Mouse (Mus musculus): ENCODE measurements around the gene Nr2c2ap. TPM values are rescaled to one million over a fixed set of nuclear protein-coding genes. Genes with fewer than 3 reads are reported as not detected.

Gene Nr2c2ap
- 10 to 100 TPM; 17.7 to 21.5 TPM for total RNA-seq (2021)
- long read RNA-seq, experiment 1, transcript Nr2c2ap-201 (5 exons, 1,161 nt) = major isoform, 13 of 47 reads
- long read RNA-seq, experiment 1, partial matches to known transcripts = 6 of 47 reads
- long read RNA-seq, experiment 1, other reads (novel, unspliced or antisense) = 24 of 47 reads
- long read RNA-seq, experiment 2, partial matches to known transcripts = 1 of 17 reads
- long read RNA-seq, experiment 2, other reads (novel, unspliced or antisense) = 8 of 17 reads

DNA sequence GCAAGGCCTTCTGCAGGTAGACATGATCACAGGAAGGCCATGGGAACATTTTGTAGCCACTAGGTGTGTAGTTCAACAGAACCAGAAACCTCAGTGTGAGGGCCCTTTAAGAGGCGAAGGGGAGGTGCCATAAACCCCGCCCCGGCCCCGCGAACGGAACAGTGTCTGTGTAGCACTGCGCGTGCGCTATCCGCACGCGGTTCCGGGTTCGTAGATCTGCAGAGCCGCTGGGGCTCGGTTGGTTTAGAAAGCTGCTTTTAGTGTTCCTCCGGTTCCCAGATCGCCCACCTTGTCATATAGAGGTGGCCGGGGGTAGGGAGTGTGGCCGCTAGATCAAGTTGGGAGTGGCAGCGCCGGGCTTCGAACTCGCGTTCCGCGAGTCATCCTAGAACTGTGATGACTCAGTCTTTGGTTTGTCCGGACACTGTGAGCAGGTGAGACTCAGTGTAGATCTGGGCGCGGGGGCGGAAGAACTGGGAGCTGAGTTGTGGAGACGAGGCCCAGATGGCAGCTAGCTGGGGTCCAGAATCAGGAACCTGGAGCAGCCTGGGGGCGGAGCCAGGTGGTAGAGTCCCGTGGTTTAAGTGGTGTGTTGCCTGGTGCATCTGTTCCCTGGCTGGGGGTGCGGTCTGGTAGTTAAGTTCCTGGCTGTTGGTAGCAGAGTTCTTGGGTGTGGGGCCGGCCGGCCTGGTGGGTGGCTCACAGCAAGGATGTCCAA, at the start of gene Nr2c2ap:
Gene Nr2c2ap (plus strand): TSS at position 168 of the 718 bp plus-strand sequence.
- peak; percentile 88 to 94 for DNase-seq

DNA sequence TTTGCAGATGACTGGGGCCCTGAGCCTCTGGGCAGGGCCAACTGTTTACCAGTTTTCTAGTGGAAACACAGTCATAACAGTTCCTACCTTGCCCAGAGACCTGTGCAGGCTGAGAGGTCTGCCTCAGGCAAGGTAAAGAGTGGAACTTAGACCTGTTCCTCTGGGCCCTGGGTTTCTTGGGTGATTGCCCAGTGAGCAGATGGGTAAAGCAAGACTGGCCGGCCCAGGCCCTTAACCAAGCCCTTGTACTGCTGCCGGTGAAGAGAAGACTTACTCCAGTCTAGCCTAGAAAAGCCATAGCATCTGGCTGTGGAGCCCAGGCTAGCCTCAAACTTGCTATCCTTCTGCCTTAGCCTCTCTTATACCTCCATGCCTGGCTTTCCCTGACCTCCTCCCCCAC, 49.2 kb upstream of the Nr2c2ap start:
- no peak for DNase-seq

DNA sequence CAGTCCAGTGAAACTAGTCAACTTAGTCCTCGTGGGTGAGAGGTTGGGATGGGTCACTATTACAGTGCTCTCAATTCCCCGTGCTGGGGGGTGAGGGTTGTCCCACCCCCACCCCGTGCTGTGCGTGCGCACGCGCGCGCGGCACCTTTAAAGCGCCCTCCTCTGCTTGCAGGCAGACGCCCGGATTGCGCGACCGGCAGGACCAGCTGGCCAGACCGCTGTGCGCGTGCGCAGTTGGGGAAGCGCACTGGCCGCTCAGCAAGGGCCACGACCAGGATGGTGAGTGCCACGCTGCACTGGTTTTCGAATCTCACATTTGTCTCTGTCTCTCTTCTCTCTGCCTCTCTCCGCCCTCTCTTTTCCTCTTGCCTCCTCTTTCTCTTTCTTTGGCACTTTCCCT, 47.8 kb upstream of the Nr2c2ap start, which contains the start of gene Hapln4:
Gene Hapln4 (plus strand): TSS at position 173 of the 400 bp plus-strand sequence.
- peak; percentile 76 to 80 for DNase-seq

DNA sequence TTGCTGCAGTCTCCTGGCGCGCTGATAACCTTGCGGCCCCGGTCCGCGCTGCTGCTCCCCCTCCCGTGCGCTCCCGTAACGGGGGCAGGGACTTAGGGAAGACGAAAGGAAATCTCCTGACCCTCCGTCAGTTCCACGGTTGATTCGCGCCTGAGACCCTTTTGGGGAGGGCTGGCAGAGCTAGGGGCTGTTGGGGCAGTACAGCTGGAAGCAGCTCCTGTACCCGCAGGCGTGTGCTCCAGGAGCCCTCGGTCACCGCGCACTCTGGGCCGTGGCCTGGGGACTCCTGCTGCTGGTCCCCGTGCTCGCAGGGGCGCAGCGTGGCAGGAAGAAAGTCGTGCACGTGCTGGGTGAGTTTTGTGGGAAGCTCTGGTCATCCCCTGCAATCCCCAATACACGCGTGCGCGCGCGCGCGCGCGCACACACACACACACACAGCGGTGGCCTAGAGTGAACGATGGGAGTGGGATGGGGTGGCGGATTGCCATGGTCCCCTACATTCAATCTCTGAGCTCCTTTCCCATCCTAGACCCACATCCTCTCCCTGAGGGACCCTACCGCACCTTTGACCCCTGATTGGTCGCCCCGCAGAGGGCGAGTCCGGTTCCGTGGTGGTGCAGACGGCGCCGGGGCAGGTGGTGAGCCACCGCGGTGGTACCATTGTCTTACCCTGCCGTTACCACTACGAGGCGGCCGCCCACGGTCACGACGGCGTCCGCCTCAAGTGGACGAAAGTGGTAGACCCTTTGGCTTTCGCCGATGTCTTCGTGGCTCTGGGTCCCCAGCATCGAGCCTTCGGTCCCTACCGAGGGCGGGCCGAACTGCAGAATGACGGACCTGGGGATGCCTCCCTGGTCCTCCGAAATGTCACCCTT, 46.7 kb upstream of the Nr2c2ap start:
- DNase-seq = peak in 1 of 2 experiments; percentile 11

DNA sequence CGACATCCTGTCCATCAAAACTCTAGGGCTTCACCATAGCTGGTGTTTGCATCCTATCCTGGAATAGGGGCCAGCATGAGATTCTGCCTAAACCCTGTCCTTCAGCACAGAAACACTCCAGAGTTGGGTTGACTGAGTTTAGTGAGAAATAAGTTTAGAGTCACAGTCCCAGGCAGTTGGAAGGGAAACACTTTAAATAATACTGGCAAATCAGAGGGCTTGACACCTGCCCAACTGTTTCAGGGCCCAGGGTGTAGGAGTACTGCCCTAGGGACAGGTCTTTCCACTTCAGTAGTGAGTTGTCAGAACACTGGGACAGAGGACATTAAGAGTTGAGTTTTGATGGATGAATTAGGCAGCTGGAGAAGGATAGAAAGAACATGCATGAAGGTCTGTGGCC, 45.0 kb upstream of the Nr2c2ap start:
- DNase-seq = no peak

DNA sequence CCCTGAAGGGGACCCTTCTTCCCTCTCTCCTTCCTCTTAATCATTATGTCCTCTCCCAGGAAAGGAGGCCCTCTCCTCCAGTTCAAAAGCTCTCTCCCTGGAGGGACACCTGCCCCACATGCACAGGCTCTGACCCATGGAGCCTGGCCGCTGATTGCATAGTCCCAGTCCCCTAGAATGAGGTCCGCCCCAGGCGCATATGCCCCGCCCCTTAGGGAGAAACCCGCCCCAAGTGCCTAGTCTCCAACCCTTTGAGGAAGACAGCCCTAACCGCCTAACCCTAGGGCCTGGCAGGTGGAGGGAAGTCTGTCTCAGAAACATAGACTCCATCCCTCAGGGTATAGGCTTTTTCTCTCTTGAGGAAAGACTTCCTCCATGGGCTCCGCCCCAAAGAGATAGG, 43.9 kb upstream of the Nr2c2ap start:
- DNase-seq = peak in 1 of 2 experiments; percentile 18

DNA sequence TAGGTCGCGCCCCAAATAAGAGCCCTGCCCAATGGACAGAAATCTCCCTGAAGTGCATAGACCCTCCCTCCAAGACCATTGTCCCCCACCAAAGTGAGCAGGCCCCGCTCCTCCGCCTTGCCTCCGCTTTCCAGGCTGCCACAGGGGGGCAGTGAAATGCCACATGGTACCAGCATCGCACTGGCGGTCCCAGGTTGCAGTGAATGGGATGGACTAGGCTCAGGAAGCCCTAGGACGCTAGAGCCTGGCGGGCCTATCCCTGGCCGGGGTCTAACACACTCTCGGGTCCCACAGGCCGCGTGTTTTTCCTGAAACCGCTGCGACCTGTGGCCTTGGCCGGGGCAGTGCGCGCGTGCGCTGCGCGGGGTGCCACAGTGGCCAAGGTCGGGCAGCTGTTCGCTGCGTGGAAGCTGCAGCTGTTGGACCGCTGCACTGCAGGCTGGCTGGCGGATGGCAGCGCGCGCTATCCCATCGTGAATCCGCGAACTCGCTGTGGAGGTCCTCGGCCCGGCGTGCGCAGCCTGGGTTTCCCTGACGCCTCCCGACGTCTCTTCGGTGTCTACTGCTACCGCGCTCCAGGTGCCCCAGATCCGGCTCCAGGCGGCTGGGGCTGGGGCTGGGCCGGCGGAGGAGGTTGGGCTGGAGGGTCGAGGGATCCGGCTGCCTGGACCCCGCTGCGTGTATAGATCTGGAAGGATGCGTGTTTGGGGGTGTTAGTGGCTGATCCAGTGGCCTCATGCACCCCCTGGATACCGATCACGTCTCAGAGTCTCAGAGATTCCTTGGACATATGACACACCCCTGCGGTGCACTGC, 43.1 kb upstream of the Nr2c2ap start:
- peak; percentile 48 to 65 for DNase-seq

DNA sequence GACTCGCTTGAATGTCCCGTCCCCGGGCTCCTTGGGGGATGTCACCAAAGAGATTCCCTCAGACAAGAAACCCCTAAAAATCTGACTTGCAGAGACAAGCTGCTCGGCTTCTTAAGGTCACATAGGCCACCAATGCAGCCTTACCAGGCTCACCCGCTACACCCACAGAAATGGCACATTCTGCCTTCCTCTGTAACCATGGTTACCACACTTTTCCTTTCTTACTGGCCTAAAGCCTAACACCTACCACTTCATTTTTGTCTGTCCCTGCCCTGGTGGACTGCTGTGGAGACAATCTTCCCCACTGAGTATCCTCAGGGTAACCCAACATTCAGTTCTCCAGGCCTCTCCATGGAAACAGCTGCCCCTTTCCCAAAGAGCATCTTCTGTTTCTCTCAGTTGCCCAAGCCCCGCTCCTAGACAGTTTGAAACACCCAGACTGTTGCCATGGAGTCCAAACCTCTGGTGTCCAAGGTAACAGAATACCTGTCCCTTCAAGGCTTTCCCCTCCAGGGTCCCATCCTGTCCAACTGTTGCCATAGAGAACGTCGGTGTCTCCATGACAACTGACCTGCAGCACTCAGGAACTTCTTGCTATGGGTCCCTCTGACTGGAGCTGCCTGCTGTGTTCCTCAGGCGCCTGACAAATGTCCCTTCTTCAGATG, 41.7 kb upstream of the Nr2c2ap start:
- no peak for DNase-seq

DNA sequence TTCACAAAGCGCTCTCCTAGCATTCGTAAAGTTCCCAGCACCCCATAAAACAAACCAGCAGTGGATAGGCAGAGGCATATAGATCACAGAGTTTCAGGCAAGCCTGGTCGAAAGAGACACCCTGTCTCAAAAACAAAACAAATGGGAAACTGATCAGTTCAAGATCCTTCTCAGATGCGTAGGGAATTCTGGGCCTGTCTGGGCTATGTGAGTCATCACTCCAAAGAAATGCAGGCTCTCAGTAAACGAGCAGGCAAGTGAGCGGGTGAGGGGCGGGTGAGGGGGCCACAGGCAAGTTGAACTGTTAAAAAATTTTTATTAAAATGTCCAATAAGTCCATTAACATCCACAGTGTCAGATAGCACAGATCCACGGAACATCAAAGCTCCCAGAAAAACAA, 38.3 kb upstream of the Nr2c2ap start:
- no peak for DNase-seq

DNA sequence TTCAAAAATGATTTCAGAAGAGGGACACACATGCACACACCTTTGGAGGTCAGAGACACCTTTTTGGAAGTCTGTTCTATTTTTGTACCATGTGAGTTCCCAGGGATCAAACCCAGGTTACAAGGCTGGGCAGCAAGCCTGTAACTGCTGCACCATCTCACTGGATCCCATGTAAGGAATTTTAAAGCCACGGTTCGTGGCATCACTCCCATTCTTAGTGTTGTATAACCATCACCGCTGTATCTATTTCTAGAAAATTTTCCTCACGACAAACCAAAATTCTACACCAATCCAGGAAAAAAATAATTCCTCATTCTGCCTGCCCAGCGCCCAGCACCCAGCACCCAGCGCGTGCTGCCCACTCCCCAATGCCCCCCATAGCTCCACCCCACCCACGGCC, 31.9 kb upstream of the Nr2c2ap start:
- no peak for DNase-seq

DNA sequence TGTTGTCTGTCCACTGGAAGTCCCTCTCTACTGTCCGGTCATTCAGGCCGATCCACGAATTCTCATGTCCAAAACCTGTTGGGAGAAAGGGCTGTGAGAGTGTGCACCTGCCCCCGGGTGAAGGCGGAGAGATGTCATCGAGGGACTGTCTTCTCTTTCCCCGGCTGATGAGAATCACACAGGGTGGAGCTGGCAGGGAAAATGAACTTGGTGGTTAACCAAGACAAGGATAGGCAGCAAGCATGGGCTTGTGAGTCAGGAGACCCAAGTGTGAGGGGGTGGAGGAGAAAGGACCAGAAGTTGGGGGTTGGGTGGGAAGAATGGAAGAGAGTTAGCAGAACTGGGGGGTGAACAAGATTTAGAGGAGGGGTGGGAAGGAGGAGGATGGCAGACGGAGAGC, 30.9 kb upstream of the Nr2c2ap start:
- no peak for DNase-seq

DNA sequence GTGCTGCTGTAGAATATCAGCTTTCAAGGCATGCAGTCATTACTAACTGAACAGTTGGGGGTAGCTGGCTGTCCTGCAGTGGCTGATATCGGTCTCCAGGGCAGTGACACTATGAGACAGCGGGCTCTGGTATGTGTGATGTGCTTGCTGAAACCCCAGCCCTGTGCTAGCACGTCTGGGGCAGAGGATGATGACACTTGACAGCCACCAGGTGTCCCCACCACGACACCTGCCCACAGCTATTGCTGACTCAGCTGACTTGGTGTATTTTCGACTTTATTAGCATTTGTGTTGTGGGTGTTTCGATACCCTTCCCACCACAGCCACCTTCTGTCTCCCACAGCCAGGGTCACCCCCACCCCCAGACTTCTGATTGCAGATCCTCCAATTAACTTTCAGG, 26.6 kb upstream of the Nr2c2ap start:
- peak; percentile 25 to 60 for DNase-seq

DNA sequence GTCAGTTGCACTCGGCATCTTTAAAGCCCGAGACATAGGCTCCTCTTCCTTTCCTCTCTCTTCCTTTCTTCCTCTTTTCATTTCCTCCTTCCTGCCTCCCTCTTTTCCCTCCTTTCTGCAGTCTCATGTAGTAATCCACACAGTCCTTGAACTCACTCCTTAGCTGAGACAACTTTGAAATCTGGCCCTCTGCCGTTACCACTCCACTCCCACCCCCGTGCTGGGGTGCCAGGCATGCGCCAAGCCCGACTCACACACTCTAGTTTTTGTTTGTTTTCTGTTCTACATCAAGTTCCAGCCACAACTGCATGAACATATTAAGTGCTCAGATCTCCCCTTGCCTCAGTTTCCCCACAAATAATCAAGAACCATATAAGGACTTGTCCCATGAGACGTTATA, 26.2 kb upstream of the Nr2c2ap start:
- DNase-seq = no peak

DNA sequence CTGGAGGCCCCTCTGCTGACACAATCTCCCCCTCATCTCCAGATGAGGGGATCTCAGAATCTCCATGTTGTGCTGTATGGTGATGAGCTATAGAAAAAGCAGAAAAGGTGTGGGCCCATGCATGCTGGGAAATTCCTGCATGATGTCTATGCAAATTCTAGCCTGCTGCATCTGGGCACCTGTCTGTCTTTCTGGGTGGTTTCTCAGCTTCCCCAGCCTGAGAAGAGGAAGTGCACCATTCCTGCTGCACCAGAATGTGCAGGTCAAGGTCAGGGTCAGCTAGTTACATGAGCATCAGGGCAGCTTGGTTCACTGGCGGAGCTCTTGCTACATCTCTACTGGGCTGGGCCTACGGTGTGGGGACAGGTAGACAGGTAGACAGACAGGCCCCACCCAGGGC, 20.7 kb upstream of the Nr2c2ap start:
- no peak for DNase-seq

DNA sequence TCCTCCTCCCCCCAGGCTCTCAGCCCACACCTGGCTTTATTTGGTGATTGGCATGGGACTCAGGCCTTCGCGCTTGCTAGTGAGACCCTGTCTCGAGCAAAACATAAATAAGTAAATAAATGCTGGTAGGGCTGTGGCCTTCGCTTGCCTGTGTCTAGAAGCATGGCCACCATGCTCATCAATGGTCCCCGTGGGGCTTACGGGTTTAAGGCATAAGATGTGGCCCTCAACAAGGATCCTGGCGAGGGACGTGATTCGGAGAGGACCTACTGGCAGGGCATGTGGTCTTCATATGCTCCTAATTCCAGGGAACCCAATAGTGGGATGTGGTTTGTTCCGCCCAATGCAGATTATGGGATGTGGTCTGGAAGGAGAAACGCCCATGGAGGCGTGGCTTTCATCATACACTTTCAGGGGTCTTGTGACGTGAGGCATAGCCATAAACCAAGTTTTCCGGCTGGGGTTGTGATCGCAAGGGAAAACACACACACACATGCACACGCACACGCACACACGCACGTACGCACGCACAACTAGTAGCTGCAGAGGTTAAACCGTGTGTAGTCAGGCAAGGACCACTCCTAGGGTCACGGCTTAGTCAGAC, 19.8 kb upstream of the Nr2c2ap start:
- DNase-seq = no peak

DNA sequence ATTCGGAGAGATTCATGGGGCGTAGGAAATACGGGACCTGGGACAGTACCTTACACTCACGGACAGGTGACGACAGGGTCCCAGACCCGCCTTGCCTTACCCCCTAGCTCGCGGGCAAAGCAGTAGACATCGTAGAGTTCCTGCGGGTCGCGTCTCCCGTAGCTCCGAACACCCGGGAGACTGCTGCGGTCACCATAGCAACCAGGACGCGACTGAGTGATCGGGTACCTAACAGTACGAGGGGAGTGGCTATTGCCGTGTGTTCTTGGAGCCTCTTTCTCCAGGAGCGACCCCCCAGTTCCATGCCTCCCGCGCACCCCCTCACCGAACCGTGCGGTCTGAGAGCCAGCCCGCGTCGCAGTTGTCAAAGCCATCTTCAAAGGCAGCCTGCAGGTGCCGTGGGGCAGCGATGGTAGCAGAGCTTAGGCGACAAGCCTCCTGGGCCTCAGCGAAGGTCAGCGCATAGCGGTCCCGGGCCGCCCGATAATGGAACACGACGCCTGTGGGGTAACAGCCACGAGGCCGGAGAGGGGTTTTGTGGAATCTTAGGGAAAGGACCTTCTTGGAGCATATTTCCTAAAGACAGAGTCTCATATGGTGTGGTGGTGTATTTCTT, 18.6 kb upstream of the Nr2c2ap start:
- peak in 1 of 2 experiments; percentile 16 for DNase-seq

DNA sequence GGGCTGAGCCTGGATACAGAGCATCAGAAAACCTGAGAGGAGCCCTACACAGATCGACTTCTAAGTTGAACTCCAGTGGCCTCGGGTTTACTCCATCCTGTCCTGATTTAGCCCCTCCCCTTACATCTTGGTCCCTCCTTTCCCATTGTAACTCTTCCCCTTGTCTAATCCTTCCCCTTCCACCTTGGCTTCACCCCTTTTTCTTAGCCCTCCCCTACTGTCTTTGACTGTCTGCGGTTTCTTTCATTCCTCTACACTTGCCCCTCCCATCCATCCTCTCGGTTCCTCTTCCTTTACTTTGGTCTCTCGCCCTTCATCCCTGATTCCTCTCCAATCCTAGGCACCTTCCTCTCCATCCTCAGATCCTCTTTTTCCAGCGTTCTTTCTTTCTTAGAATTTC, 16.6 kb upstream of the Nr2c2ap start:
- DNase-seq = no peak

DNA sequence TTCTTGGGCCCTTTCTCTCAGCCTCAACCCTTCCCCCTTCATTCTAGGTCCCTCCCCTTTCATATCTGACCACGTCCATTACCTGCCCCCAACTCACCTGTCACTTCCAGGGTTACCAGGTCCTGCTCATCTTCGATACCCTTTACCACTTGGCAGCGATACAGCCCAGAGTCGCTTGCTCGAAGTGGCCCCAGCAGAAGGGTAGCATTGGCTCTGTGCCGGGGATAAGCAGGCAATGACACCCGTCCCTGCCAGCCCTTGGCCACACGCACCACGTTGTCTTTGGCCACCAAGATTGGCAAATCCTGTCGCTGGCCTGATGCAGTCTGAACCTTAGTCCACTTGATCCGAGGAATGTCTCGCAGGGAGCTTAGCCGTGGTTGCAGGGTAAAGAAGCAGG, 16.2 kb upstream of the Nr2c2ap start:
- peak in 1 of 2 experiments; percentile 36 for DNase-seq

DNA sequence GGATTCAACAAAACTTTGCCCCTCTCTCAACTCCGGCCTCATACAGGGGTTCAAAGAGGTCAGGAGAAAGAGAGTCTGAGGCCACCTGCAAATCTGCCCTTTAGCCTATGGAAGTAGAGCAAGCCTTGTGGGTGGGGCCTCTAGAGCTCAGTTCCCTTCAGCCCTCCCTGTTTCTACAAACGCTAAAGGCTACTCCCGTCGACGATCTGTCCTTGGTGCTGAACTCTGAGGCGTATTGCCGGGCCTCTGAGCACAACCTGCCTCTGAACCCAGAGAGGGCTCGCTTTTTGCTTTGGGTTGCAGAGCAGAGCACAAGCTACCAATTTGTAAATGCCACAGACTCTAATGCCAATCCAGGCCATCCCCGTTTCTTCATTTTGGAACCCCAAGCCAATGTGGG, 13.5 kb upstream of the Nr2c2ap start:
- DNase-seq = peak; percentile 60 to 68
